Mouse (Mus musculus) kidney, postnatal 0 days (tissue): Measurements from ENCODE around the gene Eml2. TPM values are rescaled to one million over a fixed set of nuclear protein-coding genes. Genes with fewer than 3 reads are reported as not detected.
A peak's percentile ranks its signal among the peaks of the same experiment; 100 is the strongest.

Source experiments
- ATAC-seq: fragments of 200-750 bp; cut with Nextera tagmentation; replicated peaks from 2 replicates; pipeline ENCODE4 v1.8.0; 2017; ENCODE audit warnings: low read depth, moderate number of reproducible peaks, moderate TSS enrichment, moderate library complexity; ENCODE audit not compliant: low FRiP score
- DNase-seq: peaks from one replicate; pipeline ENCODE4 v3.0.0-alpha.2; 2016; ENCODE audit warnings: low spot score
- H3K27ac ChIP-seq: fragments of 300-500 bp; sonication (generic); 2 replicates; pipeline ENCODE4 v1.5.1; 2014; ENCODE audit warnings: mild to moderate bottlenecking
- H3K27me3 ChIP-seq: fragments of 300-500 bp; sonication (generic); 2 replicates; pipeline ENCODE4 v1.6.1; 2014; ENCODE audit warnings: low read length, mixed read lengths; ENCODE audit not compliant: insufficient read depth
- H3K36me3 ChIP-seq: fragments of 300-500 bp; sonication (generic); 2 replicates; pipeline ENCODE4 v1.6.1; 2014; ENCODE audit warnings: low read length, mixed read lengths; ENCODE audit not compliant: insufficient read depth
- H3K4me1 ChIP-seq: fragments of 300-500 bp; sonication (generic); replicated peaks from 2 replicates; pipeline ENCODE4 v1.6.1; 2014; ENCODE audit warnings: antibody characterized with exemption, low read length, mixed read lengths; ENCODE audit not compliant: insufficient read depth
- H3K4me2 ChIP-seq: fragments of 300-500 bp; sonication (generic); 2 replicates; pipeline ENCODE4 v1.6.1; 2014; ENCODE audit warnings: mild to moderate bottlenecking, low read length, moderate library complexity, mixed read lengths
- H3K4me3 ChIP-seq: fragments of 300-500 bp; sonication (generic); replicated peaks from 2 replicates; pipeline ENCODE4 v1.5.1; 2014; ENCODE audit warnings: low read depth, low read length
- H3K9ac ChIP-seq: fragments of 300-500 bp; sonication (generic); 2 replicates; pipeline ENCODE4 v1.6.1; 2014; ENCODE audit warnings: low read depth, low read length
- H3K9me3 ChIP-seq: fragments of 300-500 bp; sonication (generic); replicated peaks from 2 replicates; pipeline ENCODE4 v1.6.1; 2016; ENCODE audit warnings: low read length, inconsistent platforms, mixed read lengths
- CTCF ChIP-seq: IDR thresholded peaks from 2 replicates; pipeline ENCODE4 v1.5.1; 2016; ENCODE audit warnings: antibody characterized with exemption, low read depth, mild to moderate bottlenecking, moderate library complexity
- WGBS: fragments of 180-500 bp; shearing (Covaris S2); extraction: QIAGEN DNeasy Blood & Tissue Kit; methylation state at CpG from one replicate; pipeline ENCODE4 v1.1.7; 2014; 5-methylcytosine and 5-hydroxymethylcytosine counted together
- polyA plus RNA-seq: library from polyadenylated mRNA; unstranded; fragments of >200 nt; fragmentation: Nextera tagmentation; extraction: Ambion mirVana; gene quantifications from 2 replicates; pipeline ENCODE4 v1.2.1, GENCODE M21; 2015

Eml2 gene
- polyA plus RNA-seq, 1 experiment from 2014 or later, result 10.6 TPM

GRCm38 (mm10) chr7:19227883-19228792 is 51.9 kb downstream of the Eml2 start, which contains the start of gene Opa3:
Opa3 (plus strand) TSS chr7:19228334.
- 2% methylated on average over 90 of the region's 91 CpGs for WGBS
- peaks cover 9% of the 10 kb centered on the region; the same call in 1 of the 2 replicates for H3K4me1 ChIP-seq
- ATAC-seq (peak; percentile 94), DNase-seq (peak; percentile 100)
- H3K4me3 ChIP-seq, result peak within 1 kb of the TSS; percentile 62
- peak; percentile 67 for TF ChIP-seq CTCF
- peak within 1 kb of the TSS; percentile 79 for H3K9ac ChIP-seq
- no peaks in the 10 kb centered on the region for H3K9me3 ChIP-seq
- no peaks in the 10 kb centered on the region for H3K27me3 ChIP-seq
- H3K36me3 ChIP-seq, result no peaks in the 10 kb centered on the region
- peak within 1 kb of the TSS; percentile 80 for H3K4me2 ChIP-seq
- H3K27ac ChIP-seq, result peak within 1 kb of the TSS; percentile 99

- TF ChIP-seq CTCF, result no peak
- under 1% methylated on average over 14 of the region's 14 CpGs for WGBS
- Histone ChIP-seq H3K36me3 (no peaks in the 10 kb centered on the region), H3K9me3 (no peaks in the 10 kb centered on the region), H3K27me3 (no peaks in the 10 kb centered on the region), H3K9ac (peak overlapping the region; percentile 57), H3K27ac (peak overlapping the region; percentile 99; the same call in 1 of the 2 replicates), H3K4me2 (peak overlapping the region; percentile 68), H3K4me1 (peaks cover 9% of the 10 kb centered on the region; the same call in 1 of the 2 replicates), H3K4me3 (peak overlapping the region; percentile 62)
- DNase-seq (no peak), ATAC-seq (no peak)
Observed at GRCm38 (mm10) chr7:19228793-19229148, 52.5 kb downstream of the Eml2 start.

- H3K36me3 ChIP-seq, result no peaks in the 10 kb centered on the region
- H3K27ac ChIP-seq, result peak overlapping the region; percentile 99; the same call in 1 of the 2 replicates
- peaks cover 9% of the 10 kb centered on the region; the same call in 1 of the 2 replicates for H3K4me1 ChIP-seq
- WGBS, result 26% methylated on average over 5 of the region's 5 CpGs
- no peak for TF ChIP-seq CTCF
- H3K4me2 ChIP-seq, result peak overlapping the region; percentile 68
- DNase-seq, result no peak
- no peaks in the 10 kb centered on the region for H3K9me3 ChIP-seq
- peak overlapping the region; percentile 62 for H3K4me3 ChIP-seq
- no peaks in the 10 kb centered on the region for H3K27me3 ChIP-seq
- peak overlapping the region; percentile 57 for H3K9ac ChIP-seq
- no peak for ATAC-seq
Observed at GRCm38 (mm10) chr7:19229404-19229803, 53.2 kb downstream of the Eml2 start.

- no peak overlapping the region for H3K4me2 ChIP-seq
- DNase-seq (no peak), ATAC-seq (no peak)
- H3K36me3 ChIP-seq, result no peaks in the 10 kb centered on the region
- no peaks in the 10 kb centered on the region for H3K27me3 ChIP-seq
- peak overlapping the region; percentile 31; the same call in 1 of the 2 replicates for H3K27ac ChIP-seq
- 80% methylated on average over 2 of the region's 2 CpGs for WGBS
- H3K4me3 ChIP-seq, result peak overlapping the region; percentile 62; the same call in 1 of the 2 replicates
- TF ChIP-seq CTCF, result no peak
- H3K9me3 ChIP-seq, result no peaks in the 10 kb centered on the region
- H3K4me1 ChIP-seq, result peaks cover 9% of the 10 kb centered on the region; the same call in 1 of the 2 replicates
- H3K9ac ChIP-seq, result no peak overlapping the region
Observed at GRCm38 (mm10) chr7:19230041-19230580, 53.9 kb downstream of the Eml2 start.

- no peak for DNase-seq
- no peaks in the 10 kb centered on the region for H3K36me3 ChIP-seq
Observed at GRCm38 (mm10) chr7:19230899-19231298, 54.7 kb downstream of the Eml2 start.

GRCm38 (mm10) chr7:19231849-19232248 is 55.6 kb downstream of the Eml2 start:
- Histone ChIP-seq H3K4me2 (no peak overlapping the region), H3K27ac (peak overlapping the region; percentile 47; the same call in 1 of the 2 replicates)
- no peak for ATAC-seq

More at GRCm38 (mm10) chr7:19230899-19231298, 54.7 kb downstream of the Eml2 start:
- WGBS, result 83% methylated on average over 5 of the region's 5 CpGs
- no peak overlapping the region for H3K9ac ChIP-seq
- no peak for TF ChIP-seq CTCF
- no peak overlapping the region for H3K4me3 ChIP-seq
- no peak for ATAC-seq
- no peak overlapping the region for H3K4me2 ChIP-seq
- H3K27me3 ChIP-seq, result no peaks in the 10 kb centered on the region
- H3K4me1 ChIP-seq, result peaks cover 9% of the 10 kb centered on the region; the same call in 1 of the 2 replicates
- H3K27ac ChIP-seq, result peak overlapping the region; percentile 31
- no peaks in the 10 kb centered on the region for H3K9me3 ChIP-seq

More at GRCm38 (mm10) chr7:19231849-19232248, 55.6 kb downstream of the Eml2 start:
- Histone ChIP-seq H3K36me3 (no peaks in the 10 kb centered on the region), H3K9me3 (no peaks in the 10 kb centered on the region), H3K4me1 (peaks cover 9% of the 10 kb centered on the region; the same call in 1 of the 2 replicates), H3K4me3 (no peak overlapping the region), H3K27me3 (no peaks in the 10 kb centered on the region), H3K9ac (no peak overlapping the region)
- DNase-seq, result no peak
- no peak for TF ChIP-seq CTCF
- WGBS, result 80% methylated on average over 3 of the region's 3 CpGs
